Mouse (Mus musculus): ENCODE data around the gene Utp4. TPM values are rescaled to one million over a fixed set of nuclear protein-coding genes. Genes with fewer than 3 reads are reported as not detected.
A peak's percentile ranks its signal among the peaks of the same experiment; 100 is the strongest.
"Not testable (repeated sequence)": the region's sequence is repeated elsewhere in the genome, so short reads cannot be mapped to it uniquely, and the experiment has no call there.

The Utp4 gene
- polyA plus RNA-seq, 1 experiment from 2014 or later = 71.1 TPM

DNA sequence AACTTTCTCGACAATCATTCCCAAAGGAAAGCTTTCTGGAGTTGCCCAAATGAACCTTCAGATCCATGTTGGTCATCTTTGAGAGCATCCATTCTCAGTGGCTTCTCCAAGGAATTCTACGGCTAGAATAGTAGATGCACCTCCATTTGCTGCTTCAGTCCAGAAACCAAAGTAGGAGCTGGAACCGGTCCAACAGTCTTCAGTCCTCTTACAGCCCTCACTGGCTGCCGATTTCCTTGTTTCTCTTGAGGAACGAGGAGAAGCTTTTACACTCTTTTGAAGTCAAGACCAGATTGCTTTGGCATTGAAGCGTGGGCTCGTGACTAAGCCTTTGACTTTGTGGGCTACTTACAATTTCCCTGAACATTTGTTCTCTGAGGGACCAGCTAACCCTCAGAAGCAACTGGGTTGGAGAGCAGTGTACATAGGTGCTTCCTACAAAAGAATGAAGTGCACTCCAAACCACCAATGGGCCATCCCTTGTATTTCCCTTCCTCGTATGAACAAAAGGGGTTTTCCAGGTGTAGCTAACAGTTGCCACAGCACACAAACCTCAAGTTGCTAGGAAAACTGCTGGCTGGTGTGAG lies 13.2 kb upstream of the Utp4 start:
- no peak overlapping the region for H3K9ac ChIP-seq
- no peaks in the 10 kb centered on the region for H3K4me1 ChIP-seq (replicated peaks)
- H3K9me3 ChIP-seq = no peaks in the 10 kb centered on the region
- no peak overlapping the region for H3K4me2 ChIP-seq (replicated peaks)
- H3K4me3 ChIP-seq (replicated peaks) = no peak overlapping the region
- H3K27ac ChIP-seq = no peak overlapping the region
- peaks cover 24% of the 10 kb centered on the region for H3K36me3 ChIP-seq
- no peaks in the 10 kb centered on the region for H3K27me3 ChIP-seq (replicated peaks)
- 87% methylated on average over 8 of the region's 8 CpGs for WGBS
- ATAC-seq = no peak

DNA sequence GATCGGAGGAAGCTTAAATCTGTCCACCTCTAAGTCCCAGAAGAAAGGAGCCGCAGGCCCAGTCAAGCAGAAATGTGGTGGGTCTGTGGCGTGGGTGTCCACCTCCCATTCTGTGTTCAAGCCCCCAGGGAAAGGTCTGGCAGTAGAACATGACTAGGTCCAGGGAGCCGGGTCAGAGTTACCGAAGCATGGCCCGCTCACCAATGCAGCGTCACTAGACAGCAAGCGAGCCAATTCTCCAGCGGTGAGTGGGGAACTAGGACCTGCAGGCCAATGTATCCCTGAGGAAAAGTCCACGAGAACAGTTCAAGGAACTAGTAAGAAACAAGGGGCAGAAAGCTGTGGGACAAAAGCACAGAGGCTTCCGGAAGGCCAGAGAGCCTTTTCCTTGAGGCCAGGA lies 9.3 kb upstream of the Utp4 start:
- not testable (repeated sequence) for H3K27ac ChIP-seq, ATAC-seq

DNA sequence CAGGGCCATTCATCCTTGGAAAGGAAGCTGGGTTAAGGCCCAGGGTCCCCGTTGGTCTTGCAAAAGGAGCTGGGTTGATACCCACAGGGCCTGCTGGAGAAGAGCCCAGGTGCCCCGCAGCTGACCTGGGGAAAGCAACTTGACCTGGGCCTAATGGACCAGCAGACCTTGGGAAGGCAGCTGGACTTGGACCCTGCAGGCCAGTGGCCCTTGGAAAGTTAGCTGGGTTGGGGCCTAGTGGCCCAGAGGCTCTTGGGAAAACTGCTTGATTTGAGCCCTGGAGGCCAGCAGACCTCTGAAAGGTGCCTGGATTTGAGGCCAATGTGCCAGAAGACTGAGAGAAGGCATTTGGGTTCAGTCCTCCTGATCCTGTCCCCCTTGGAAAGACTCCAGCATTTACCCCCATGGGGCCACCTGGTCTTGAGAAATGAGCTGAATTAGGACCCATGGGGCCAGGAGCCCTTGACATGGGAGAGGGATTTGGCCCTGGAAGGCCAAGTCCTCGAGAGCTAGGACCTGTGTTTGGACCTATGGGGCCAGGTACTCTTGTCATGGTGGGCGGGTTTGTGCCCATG lies 8.5 kb upstream of the Utp4 start:
- H3K9ac ChIP-seq; H3K9me3 ChIP-seq; ATAC-seq; H3K27me3 ChIP-seq (replicated peaks); H3K4me2 ChIP-seq (replicated peaks); H3K27ac ChIP-seq; H3K4me1 ChIP-seq (replicated peaks); H3K4me3 ChIP-seq (replicated peaks): not testable (repeated sequence)
- peaks cover 27% of the 10 kb centered on the region for H3K36me3 ChIP-seq
- whole genome bisulfite sequencing = 96% methylated on average over 4 of the region's 4 CpGs

More for the DNA sequence above, 9.3 kb upstream of the Utp4 start:
- H3K36me3 ChIP-seq = peaks cover 27% of the 10 kb centered on the region
- H3K27me3 ChIP-seq (replicated peaks); H3K4me2 ChIP-seq (replicated peaks); H3K9me3 ChIP-seq; H3K4me1 ChIP-seq (replicated peaks); H3K9ac ChIP-seq; H3K4me3 ChIP-seq (replicated peaks): not testable (repeated sequence)
- 95% methylated on average over 11 of the region's 11 CpGs for WGBS

DNA sequence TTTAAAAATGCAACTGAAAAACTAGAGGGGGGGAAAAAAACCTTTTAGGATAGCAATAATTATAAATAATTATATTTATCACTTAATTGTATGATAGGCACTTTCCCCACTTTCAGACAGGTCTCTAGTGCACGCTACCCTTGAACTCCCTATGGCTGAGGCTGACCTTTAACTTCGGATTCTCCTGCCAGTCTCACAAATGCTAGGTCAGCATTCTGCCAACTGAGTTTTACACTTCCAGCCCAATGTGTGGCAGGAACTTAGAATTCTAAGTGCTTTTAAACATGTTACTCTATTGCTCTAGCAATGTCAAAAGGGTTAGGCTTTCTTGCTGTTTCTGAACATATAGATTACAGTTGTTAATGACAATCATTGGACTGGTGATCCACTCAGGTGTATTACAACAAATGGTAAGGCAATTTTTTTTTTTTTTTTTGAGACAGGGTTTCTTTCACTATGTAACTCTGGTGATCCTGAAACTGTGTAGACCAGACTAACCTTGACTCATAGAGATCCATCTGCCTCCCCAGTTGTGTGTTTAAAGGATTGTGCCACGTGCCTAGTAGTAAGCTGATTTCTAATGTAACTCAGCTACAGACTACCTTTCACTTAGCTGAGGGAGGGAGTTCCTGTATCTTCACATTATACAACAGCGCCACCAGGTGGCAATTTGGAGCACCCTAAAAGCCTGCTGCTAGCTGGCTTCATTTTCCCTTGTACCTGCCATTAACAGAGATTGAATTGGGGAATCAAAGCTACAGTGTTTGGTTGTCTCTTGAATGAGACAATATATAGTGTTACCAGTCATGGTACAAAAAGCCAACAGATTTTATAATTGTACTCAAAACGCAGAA lies 5.9 kb upstream of the Utp4 start:
- H3K4me3 ChIP-seq (replicated peaks) = no peak overlapping the region
- H3K9me3 ChIP-seq = no peaks in the 10 kb centered on the region
- H3K27me3 ChIP-seq (replicated peaks) = no peaks in the 10 kb centered on the region
- WGBS = 45% methylated on average over 5 of the region's 5 CpGs
- no peak overlapping the region for H3K9ac ChIP-seq
- no peak overlapping the region for H3K27ac ChIP-seq
- peaks cover 3% of the 10 kb centered on the region; the same call in 1 of the 2 replicates for H3K4me1 ChIP-seq (replicated peaks)
- H3K4me2 ChIP-seq (replicated peaks) = no peak overlapping the region
- ATAC-seq = peak; percentile 61
- peaks cover 17% of the 10 kb centered on the region for H3K36me3 ChIP-seq

DNA sequence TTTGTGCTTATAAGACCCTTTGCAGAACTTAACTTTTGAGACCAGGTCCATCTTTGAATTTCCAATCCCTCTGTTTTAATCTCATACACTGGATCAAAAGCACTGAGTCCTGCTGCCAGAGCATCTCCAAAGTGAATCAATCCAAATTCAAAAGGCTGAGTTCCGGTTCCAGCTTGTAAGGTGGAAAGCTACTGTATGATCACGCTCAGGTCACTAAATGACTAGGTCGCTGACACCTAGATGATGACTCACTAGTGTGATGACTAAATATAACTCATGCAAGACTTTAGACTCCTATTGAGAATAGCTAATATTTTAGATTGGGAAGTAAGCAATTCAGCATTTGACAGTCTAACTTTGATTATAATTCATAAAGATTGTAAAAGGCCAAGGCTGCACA lies 4.6 kb upstream of the Utp4 start:
- Histone ChIP-seq H3K4me3 (replicated peaks) (no peak overlapping the region), H3K27me3 (replicated peaks) (no peaks in the 10 kb centered on the region), H3K36me3 (peaks cover 10% of the 10 kb centered on the region), H3K9ac (no peak overlapping the region), H3K4me1 (replicated peaks) (peaks cover 3% of the 10 kb centered on the region; the same call in 1 of the 2 replicates), H3K27ac (no peak overlapping the region), H3K9me3 (no peaks in the 10 kb centered on the region), H3K4me2 (replicated peaks) (no peak overlapping the region)
- no peak for ATAC-seq
- 78% methylated on average over 3 of the region's 3 CpGs for WGBS

DNA sequence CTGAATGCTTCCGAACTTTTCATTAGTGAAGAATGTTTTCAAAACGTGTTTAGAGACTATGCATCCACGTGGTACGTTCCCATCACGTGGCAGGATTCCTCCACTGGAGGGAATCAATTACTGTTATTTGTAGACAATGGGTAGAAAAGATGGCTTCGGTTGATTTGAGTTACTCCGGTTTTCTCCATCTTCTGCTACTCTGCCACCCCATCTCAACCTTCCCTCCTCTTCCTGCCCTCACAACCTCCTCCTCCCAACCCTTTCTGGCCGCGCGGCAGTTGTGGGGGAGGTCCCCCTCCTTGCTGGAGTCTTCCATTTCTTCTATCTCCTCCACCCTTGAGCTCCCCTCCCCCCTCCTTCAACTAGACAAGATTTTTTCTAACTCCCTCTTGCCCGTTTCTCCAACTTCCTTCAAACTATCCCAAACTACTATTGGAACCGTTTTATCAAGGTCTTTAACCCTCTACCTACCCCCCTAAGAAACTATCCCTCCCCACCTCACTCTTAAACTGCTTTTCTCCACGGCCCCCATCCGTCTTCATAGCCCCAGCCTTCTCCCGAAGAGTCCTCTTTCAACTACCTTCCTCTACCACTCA lies 1.1 kb upstream of the Utp4 start:
- peak overlapping the region; percentile 89 for H3K4me3 ChIP-seq (replicated peaks)
- 0 out of 2 replicates have a peak, but pooled peaks cover 8% of the 10 kb centered on the region for H3K36me3 ChIP-seq
- no peaks in the 10 kb centered on the region for H3K9me3 ChIP-seq
- H3K9ac ChIP-seq = peak overlapping the region; percentile 99
- 0 out of 2 replicates have a peak, but pooled peaks have one; percentile 11 for ATAC-seq
- under 1% methylated on average over 15 of the region's 15 CpGs for WGBS
- no peaks in the 10 kb centered on the region for H3K27me3 ChIP-seq (replicated peaks)
- H3K4me2 ChIP-seq (replicated peaks) = peak overlapping the region; percentile 68
- H3K27ac ChIP-seq = peak overlapping the region; percentile 97
- peaks cover 8% of the 10 kb centered on the region; the same call in 1 of the 2 replicates for H3K4me1 ChIP-seq (replicated peaks)

DNA sequence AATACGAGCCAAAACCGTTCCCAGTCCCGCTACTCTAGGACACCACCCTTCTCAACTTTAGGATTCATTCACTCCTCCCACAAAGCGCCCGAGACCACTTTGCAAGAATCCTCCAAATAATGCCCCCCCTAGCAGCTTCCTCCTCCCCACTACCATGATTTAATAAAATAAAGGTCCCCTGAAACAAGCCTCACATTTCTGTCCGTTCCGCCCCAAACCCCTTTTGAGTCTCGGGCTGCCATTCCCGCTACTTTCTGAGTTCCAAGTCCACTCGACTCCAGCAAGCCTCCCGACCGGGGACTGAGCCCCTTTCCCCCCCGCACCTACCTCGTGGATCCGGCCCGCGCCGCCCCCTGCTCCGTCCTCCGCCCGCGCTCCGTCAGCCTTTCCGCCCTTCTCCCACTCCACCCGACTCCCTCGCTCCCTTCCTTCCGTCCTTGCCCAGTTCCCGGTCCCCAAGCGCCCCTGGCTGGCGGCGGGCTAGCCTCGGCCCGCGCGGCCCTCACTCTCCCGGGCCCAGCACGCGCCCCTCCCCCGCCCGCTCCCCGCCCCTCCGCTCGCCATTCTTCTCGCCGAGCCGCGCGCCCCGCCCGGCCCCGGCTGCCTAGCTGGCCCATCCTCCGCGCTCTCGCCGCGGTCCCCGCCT lies 507 bp upstream of the Utp4 start:
- peaks cover 8% of the 10 kb centered on the region; the same call in 1 of the 2 replicates for H3K4me1 ChIP-seq (replicated peaks)
- under 1% methylated on average over 57 of the region's 57 CpGs for WGBS
- H3K9ac ChIP-seq = peak overlapping the region; percentile 99
- no peaks in the 10 kb centered on the region for H3K27me3 ChIP-seq (replicated peaks)
- H3K36me3 ChIP-seq = 0 out of 2 replicates have a peak, but pooled peaks cover 8% of the 10 kb centered on the region
- ATAC-seq = peak; percentile 91
- H3K9me3 ChIP-seq = no peaks in the 10 kb centered on the region
- peak overlapping the region; percentile 97 for H3K27ac ChIP-seq
- H3K4me3 ChIP-seq (replicated peaks) = peak overlapping the region; percentile 89
- peak overlapping the region; percentile 68 for H3K4me2 ChIP-seq (replicated peaks)

DNA sequence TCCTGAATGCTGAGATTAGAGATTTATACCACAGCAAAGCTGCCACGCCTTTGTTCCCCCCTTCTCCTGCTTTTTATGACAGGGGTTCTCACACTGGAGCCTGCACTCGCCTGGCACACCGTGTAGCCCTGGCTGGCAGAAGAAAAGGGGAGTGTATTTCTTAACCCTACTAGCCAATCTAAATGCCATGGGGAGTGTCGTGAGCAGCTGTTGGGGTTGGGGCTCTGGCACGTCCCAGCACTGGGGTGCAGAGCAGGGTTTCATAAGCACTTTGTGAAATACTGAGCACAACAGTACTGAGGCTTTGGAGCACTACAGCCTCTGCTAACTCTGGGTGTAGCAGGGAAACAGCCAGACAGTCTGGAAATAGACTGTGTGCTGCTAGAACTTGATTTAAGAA lies 6.0 kb downstream of the Utp4 start:
- H3K4me2 ChIP-seq (replicated peaks) = no peak overlapping the region
- no peaks in the 10 kb centered on the region for H3K27me3 ChIP-seq (replicated peaks)
- no peaks in the 10 kb centered on the region for H3K4me1 ChIP-seq (replicated peaks)
- H3K36me3 ChIP-seq = peaks cover 39% of the 10 kb centered on the region
- 72% methylated on average over 5 of the region's 5 CpGs for WGBS
- no peaks in the 10 kb centered on the region for H3K9me3 ChIP-seq
- H3K9ac ChIP-seq = no peak overlapping the region
- no peak overlapping the region for H3K4me3 ChIP-seq (replicated peaks)
- no peak for ATAC-seq
- H3K27ac ChIP-seq = no peak overlapping the region

DNA sequence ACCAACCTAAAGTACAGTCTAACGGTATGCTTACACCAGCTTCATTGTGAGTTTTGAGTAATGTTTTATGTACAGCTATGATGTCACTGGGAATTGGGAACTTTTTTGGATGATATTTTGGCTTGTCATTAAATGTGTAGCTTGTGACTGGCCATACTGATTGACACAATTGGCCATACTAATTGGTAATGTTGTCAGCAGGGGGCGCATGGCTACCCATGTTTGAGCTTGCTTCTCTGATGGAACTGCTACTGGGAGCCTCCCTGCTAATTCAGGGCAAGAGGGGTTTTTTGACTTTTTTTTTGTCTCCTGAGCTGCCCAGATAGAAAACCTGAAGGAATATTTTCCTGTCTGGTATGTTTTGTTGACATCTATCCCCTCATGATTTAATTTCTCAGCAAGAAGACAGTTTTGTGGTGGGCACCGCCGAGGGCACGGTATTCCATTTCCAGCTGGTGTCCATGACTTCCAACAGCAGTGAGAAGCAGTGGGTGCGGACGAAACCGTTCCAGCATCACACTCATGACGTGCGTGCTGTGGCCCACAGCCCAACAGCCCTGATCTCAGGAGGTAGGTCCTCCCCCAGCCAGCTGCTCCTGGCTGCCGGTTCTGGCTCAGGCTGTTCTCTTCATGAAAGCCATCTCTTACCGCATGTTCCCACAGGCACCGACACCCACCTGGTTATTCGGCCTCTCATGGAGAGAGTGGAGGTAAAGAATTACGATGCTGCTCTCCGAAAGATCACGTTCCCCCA lies 12.5 kb downstream of the Utp4 start:
- Histone ChIP-seq H3K9me3 (no peaks in the 10 kb centered on the region), H3K9ac (no peak overlapping the region), H3K27me3 (replicated peaks) (no peaks in the 10 kb centered on the region), H3K4me2 (replicated peaks) (no peak overlapping the region), H3K4me3 (replicated peaks) (no peak overlapping the region), H3K27ac (no peak overlapping the region), H3K36me3 (peaks cover 35% of the 10 kb centered on the region), H3K4me1 (replicated peaks) (no peaks in the 10 kb centered on the region)
- ATAC-seq = no peak
- WGBS = 92% methylated on average over 17 of the region's 17 CpGs

DNA sequence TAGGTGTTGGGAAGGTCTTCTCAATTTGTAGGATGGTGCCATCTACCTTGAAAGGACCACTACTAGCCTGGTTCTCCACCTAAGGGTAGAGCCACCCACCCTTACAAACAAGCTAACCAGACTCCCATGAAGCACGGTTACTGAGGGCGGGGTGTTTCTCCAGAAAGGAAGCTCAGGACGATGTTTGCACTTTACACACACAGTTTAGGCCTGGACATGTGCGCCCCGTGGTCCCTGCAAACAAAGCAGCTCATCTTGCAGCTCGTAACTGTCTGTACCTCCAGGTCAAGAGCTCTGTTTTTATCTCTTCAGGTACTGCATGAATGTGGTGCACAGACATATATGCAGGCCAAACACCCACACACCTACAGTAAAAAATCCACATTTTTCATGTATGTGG lies 13.2 kb downstream of the Utp4 start:
- H3K4me3 ChIP-seq (replicated peaks) = no peak overlapping the region
- H3K9ac ChIP-seq = no peak overlapping the region
- H3K9me3 ChIP-seq = no peaks in the 10 kb centered on the region
- H3K27ac ChIP-seq = no peak overlapping the region
- 85% methylated on average over 6 of the region's 6 CpGs for whole genome bisulfite sequencing
- peaks cover 35% of the 10 kb centered on the region for H3K36me3 ChIP-seq
- no peaks in the 10 kb centered on the region for H3K27me3 ChIP-seq (replicated peaks)
- no peaks in the 10 kb centered on the region for H3K4me1 ChIP-seq (replicated peaks)
- no peak for ATAC-seq
- H3K4me2 ChIP-seq (replicated peaks) = no peak overlapping the region

DNA sequence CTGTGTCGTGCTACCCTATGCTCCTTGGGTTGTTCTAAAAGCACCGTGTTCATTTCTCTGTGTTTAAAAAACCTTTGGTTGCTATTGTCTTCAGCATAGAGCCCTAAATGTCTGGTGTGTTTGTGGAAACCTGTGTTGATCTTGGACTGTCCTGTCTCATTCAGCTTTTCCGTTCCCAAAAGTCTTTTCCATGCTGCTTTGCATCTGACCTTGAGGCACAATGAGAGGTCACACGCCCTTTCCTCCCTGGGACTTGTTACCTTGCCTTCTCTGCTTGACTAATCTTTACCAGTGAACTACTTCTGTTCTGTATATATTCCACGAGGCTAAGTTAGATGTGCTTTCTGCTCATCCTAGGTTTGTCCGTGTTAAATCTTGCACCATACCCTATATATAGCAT lies 14.0 kb downstream of the Utp4 start:
- no peaks in the 10 kb centered on the region for H3K27me3 ChIP-seq (replicated peaks)
- no peaks in the 10 kb centered on the region for H3K4me1 ChIP-seq (replicated peaks)
- no peak for ATAC-seq
- H3K9me3 ChIP-seq = no peaks in the 10 kb centered on the region
- no peak overlapping the region for H3K9ac ChIP-seq
- peaks cover 29% of the 10 kb centered on the region for H3K36me3 ChIP-seq
- WGBS = 92% methylated on average over 6 of the region's 6 CpGs
- no peak overlapping the region for H3K4me2 ChIP-seq (replicated peaks)
- H3K27ac ChIP-seq = no peak overlapping the region
- H3K4me3 ChIP-seq (replicated peaks) = no peak overlapping the region

Measured in intestine, embryonic 15.5 days (tissue).